Mouse (Mus musculus): ENCODE measurements at regions not wholly inside any gene's neighbourhood (a gene's known extent, or its start where the extent isn't known, plus 50 kb on each side); places are given as distances from the start of the nearest gene placed in this dataset.
"Not testable (repeated sequence)": the region's sequence is repeated elsewhere in the genome, so short reads cannot be mapped to it uniquely, and the experiment has no call there.

GRCm38 (mm10) chr4:7913191-7913590 is 325.6 kb downstream of the Car8 start:
- no peak for DNase-seq

- no peak for DNase-seq
Measured at GRCm38 (mm10) chr4:7912675-7913074, 326.2 kb downstream of the Car8 start.

GRCm38 (mm10) chr4:7903130-7903529 is 335.7 kb downstream of the Car8 start:
- DNase-seq = no peak

GRCm38 (mm10) chr4:7894914-7895313 is 343.9 kb downstream of the Car8 start:
- no peak for DNase-seq

GRCm38 (mm10) chr4:7891128-7891527 is 347.7 kb downstream of the Car8 start:
- no peak for DNase-seq

- DNase-seq = no peak
Measured at GRCm38 (mm10) chr4:7854518-7854917, 384.3 kb downstream of the Car8 start.

GRCm38 (mm10) chr4:7853121-7853782 is 385.6 kb downstream of the Car8 start:
- peak; percentile 29 for DNase-seq

GRCm38 (mm10) chr4:7852006-7852615 is 386.7 kb downstream of the Car8 start:
- no peak for DNase-seq

GRCm38 (mm10) chr4:7847411-7847810 is 391.4 kb downstream of the Car8 start:
- no peak for DNase-seq

- DNase-seq = no peak
Measured at GRCm38 (mm10) chr4:7829126-7829525, 409.7 kb downstream of the Car8 start.

GRCm38 (mm10) chr4:7819847-7820246 is 419.0 kb downstream of the Car8 start:
- DNase-seq = peak; percentile 14

GRCm38 (mm10) chr4:7777761-7778160 is 461.1 kb downstream of the Car8 start:
- not testable (repeated sequence) for DNase-seq

GRCm38 (mm10) chr4:7755473-7755872 is 483.4 kb downstream of the Car8 start:
- no peak for DNase-seq

GRCm38 (mm10) chr4:7753931-7754330 is 484.9 kb downstream of the Car8 start:
- DNase-seq = no peak

GRCm38 (mm10) chr4:7751208-7751607 is 487.6 kb downstream of the Car8 start:
- DNase-seq = no peak

- no peak for DNase-seq
Measured at GRCm38 (mm10) chr4:7722893-7723292, 515.9 kb downstream of the Car8 start.

GRCm38 (mm10) chr4:7688516-7688915 is 550.3 kb downstream of the Car8 start:
- DNase-seq = no peak

- DNase-seq = no peak
Measured at GRCm38 (mm10) chr4:7687231-7687630, 551.6 kb downstream of the Car8 start.

- no peak for DNase-seq
Measured at GRCm38 (mm10) chr4:7670795-7671105, 568.1 kb downstream of the Car8 start.

GRCm38 (mm10) chr4:7669992-7670794 is 568.6 kb downstream of the Car8 start:
- DNase-seq = no peak

GRCm38 (mm10) chr4:7666935-7667594 is 571.8 kb downstream of the Car8 start:
- DNase-seq = no peak

- no peak for DNase-seq
Measured at GRCm38 (mm10) chr4:7642878-7643590, 595.8 kb downstream of the Car8 start.

All from kidney, adult 9 months (tissue).